11 mouse cellular contexts compared by ENCODE assay signal in genomic region chr4:133820806-133821560, GRCm38 (mm10).
DNase-seq lines count a peak whose midpoint lies in the region; ATAC-seq and TF ChIP-seq lines count a peak whose summit lies in the region.
"Had no signal": no experiment of that assay in that cellular context is flagged by ENCODE, and none has a peak within 500 bp of the region (broad histone marks: within the 10 kb centered on the region; RNA-seq: fewer than 3 reads in every experiment).

No protein-coding gene starts in this region.

- peak overlapping the region; percentile 52 for H3K4me3 ChIP-seq in gastrocnemius, adult 2 months
- peak overlapping the region; percentile 25; the same call in 1 of the 2 replicates for H3K4me3 ChIP-seq in thymus, adult 2 months (ENCODE audit: control insufficient read depth, insufficient read depth, low read length)
- H3K4me3 ChIP-seq: hindbrain, embryonic 10.5 days; midbrain, embryonic 12.5 days had no signal

- no peak for ATAC-seq in cerebellum, adult (ENCODE audit: insufficient number of reproducible peaks, low FRiP score, low TSS enrichment)

- no peaks in the 10 kb centered on the region for H3K36me3 ChIP-seq in thymus, adult 2 months (ENCODE audit: control insufficient read depth, insufficient read depth, low read length)
- H3K36me3 ChIP-seq: hindbrain, embryonic 10.5 days; midbrain, embryonic 12.5 days had no signal

- no peaks in the 10 kb centered on the region for H3K27me3 ChIP-seq in thymus, adult 2 months (ENCODE audit: control insufficient read depth, insufficient read depth, low read length)

- TF ChIP-seq POLR2A in thymus, adult 2 months (IDR thresholded peaks at IDR 0.05; ENCODE audit: control insufficient read depth, extremely low read depth, insufficient read depth, low read length, poor library complexity) = no peak

- TF ChIP-seq CTCF in gastrocnemius, adult 2 months (IDR thresholded peaks at IDR 0.05) = no peak
- no peak; the same call in 1 of the 2 replicates for TF ChIP-seq CTCF in thymus, adult 2 months (IDR thresholded peaks at IDR 0.05; ENCODE audit: borderline replicate concordance, control insufficient read depth, extremely low read depth, insufficient read depth, low read length, poor library complexity)

- H3K4me1 ChIP-seq in thymus, adult 2 months (replicated peaks; ENCODE audit: control insufficient read depth, insufficient read depth, low read length) = peaks cover 23% of the 10 kb centered on the region

- intact Hi-C loops in gastrocnemius, adult 2 months (cut with DNase I) = no loop called here
- intact Hi-C loops in gastrocnemius, postnatal 36 days (cut with DNase I) = no loop called here

- H3K27ac ChIP-seq in gastrocnemius, adult 2 months = peak overlapping the region; percentile 78
- no peak overlapping the region for H3K27ac ChIP-seq in thymus, adult 2 months (ENCODE audit: control insufficient read depth, insufficient read depth, low read length)
- H3K27ac ChIP-seq: hindbrain, embryonic 10.5 days; midbrain, embryonic 12.5 days had no signal

- no peak for DNase-seq in gastrocnemius, adult 2 months
- no peak for DNase-seq in gastrocnemius, postnatal 36 days
- DNase-seq in thymus, adult 2 months = no peak
- DNase-seq in thymus, postnatal 0 days (ENCODE audit: low spot score) = no peak
- DNase-seq in kidney, postnatal 25 days = peak; percentile 28 to 77
- peak; percentile 16 for DNase-seq in telencephalon, adult 2 months (ENCODE audit: low read depth, low spot score)
- DNase-seq in layer of hippocampus, adult 9-11 months = no peak
- DNase-seq: cerebellum, adult 9-10 months had no signal

- 23% methylated on average over 9 of the region's 9 CpGs for WGBS in thymus, adult 2 months

Comparison
In these comparisons a context has a peak if more than half of its experiments do, and no peak if none do; other contexts are left out.
1. DNase-seq: peak in kidney, postnatal 25 days (2 of 2) and telencephalon, adult 2 months (single experiment); none in gastrocnemius, adult 2 months (single experiment), gastrocnemius, postnatal 36 days (0 of 2), thymus, adult 2 months (single experiment), thymus, postnatal 0 days (single experiment) and layer of hippocampus, adult 9-11 months (single experiment).